Mouse (Mus musculus): ENCODE results near the gene Wapl. TPM values are rescaled to one million over a fixed set of nuclear protein-coding genes. Genes with fewer than 3 reads are reported as not detected.

Wapl gene
- 112 TPM for polyA plus RNA-seq (2017; shearing (Covaris generic))

DNA sequence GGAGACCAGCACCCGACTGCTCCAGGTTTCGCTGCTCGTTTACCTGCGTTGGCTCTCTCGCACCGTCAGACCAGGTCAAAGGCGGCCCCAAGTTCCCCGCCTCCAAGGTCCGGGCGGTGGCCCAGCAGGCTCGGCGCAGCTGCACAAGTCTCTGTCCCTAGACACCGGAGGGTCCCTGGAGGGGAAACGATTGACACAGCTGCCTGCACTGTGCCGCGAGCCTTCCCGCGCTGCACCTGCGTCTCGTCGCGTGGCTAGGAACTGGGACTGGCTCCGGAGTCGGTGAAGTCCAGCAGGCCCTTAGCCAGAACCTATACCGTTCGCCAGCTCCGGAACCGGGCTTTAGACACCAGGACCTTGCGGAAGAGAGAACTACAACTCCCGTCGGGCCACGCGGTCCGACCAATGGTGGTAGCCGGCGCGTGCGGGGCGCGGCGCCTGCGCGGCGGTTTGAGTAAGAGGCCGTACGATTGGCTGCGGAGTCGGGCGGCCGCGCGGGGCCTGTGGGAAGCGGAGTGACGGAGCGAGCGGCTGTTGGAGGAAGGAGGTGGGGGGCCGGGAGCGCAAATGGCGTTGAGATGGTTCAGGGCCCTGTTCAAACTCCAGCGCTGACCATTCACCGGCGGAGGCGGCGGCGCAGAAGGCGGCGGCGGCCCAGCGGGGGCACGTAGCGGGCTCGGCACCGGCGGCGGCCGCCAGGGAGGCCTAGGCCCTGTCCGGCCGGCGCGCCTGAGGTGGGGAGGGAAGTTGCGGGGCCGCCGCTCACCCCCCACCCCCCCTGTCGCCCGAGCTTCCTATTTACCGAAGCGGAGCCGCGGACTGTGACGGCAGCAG lies at the start of gene Wapl:
Gene Wapl, plus strand, starts transcription at position 534 of the 834 bp plus-strand sequence.

Other genes with a start within 250 kb of the Wapl start
- 3.0 TPM for gene Bmpr1a, start 170.6 kb upstream of the Wapl start, polyA plus RNA-seq (2017; shearing (Covaris generic))
- not detected for gene 9230112D13Rik, start 151.1 kb upstream of the Wapl start, polyA plus RNA-seq (2017; shearing (Covaris generic))
- not detected for gene Ldb3, start 85.2 kb upstream of the Wapl start, polyA plus RNA-seq (2017; shearing (Covaris generic))
- 0.49 TPM for gene Opn4, start 73.8 kb upstream of the Wapl start, polyA plus RNA-seq (2017; shearing (Covaris generic))
- gene Grid1, start 146.2 kb downstream of the Wapl start, polyA plus RNA-seq (2017; shearing (Covaris generic)), result 0.09 TPM